Mouse (Mus musculus): ENCODE measurements at regions not wholly inside any gene's neighbourhood (a gene's known extent, or its start where the extent isn't known, plus 50 kb on each side); places are given as distances from the start of the nearest gene placed in this dataset.

DNA sequence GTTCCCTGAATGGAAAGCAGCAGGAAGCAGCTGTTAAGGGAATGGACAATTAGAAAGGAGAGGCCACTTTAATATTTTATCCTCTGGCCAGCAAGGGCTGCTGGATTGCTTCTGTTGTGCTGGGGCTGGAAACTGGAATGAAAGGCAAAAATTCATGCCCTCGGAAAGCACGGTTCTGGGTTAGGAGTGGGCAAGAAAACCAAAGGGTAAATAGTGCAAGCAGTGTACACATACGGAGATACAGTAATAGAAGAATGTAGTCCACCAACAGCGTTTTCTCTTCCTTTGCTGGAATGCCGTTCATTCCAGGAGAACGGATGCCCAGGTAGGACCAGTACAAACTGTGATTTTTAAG is 50.8 kb upstream of the Zfr start:
- DNase-seq (ENCODE audit: low spot score): no peak

GRCm38 (mm10) chr15:12066176-12066856 is 51.3 kb upstream of the Zfr start:
- peak; percentile 92 for DNase-seq (ENCODE audit: low spot score)

- DNase-seq (ENCODE audit: low spot score): peak; percentile 76
These were observed 58.1 kb upstream of the Sub1 start for GRCm38 (mm10) chr15:12054870-12055269.

GRCm38 (mm10) chr15:12053610-12054009 is 56.8 kb upstream of the Sub1 start:
- DNase-seq (ENCODE audit: low spot score): no peak

DNA sequence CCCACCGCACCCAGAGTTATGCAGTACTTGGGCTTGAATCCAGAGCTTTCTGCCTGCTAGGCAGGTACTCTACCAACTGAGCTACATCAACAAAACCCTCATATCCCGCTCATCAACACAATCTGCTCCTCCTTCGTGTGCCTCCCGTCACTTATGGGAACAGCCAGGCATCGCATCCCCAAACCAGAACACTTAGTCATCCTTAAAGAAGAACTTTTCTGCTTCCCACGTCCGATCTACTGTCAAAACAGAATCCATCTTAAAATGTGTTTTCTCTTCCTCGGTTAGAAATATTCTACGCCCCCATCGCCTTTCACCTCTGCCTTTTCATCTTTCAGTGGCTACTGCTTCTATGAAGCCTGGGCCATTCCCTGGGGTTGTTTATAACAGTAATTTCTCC is 52.2 kb upstream of the Sub1 start:
- no peak for DNase-seq (ENCODE audit: low spot score)

GRCm38 (mm10) chr15:12048214-12048507 is 51.4 kb upstream of the Sub1 start:
- no peak for DNase-seq (ENCODE audit: low spot score)

- no peak for DNase-seq (ENCODE audit: low spot score)
These were observed 50.8 kb upstream of the Sub1 start for GRCm38 (mm10) chr15:12047349-12048213.

Data from heart, adult 8-10 months (tissue).